Mouse (Mus musculus) kidney, embryonic 15.5 days (tissue): ENCODE measurements around the gene Satb1. TPM values are rescaled to one million over a fixed set of nuclear protein-coding genes. Genes with fewer than 3 reads are reported as not detected.

ENCODE experiments used
- ATAC-seq: fragments of 200-750 bp; cut with Nextera tagmentation; replicated peaks from 2 replicates; pipeline ENCODE4 v1.8.0; 2017; ENCODE audit warnings: moderate TSS enrichment; ENCODE audit not compliant: low FRiP score
- H3K27ac ChIP-seq: fragments of 300-500 bp; sonication (generic); 2 replicates; pipeline ENCODE4 v1.5.1; 2015; ENCODE audit warnings: mild to moderate bottlenecking, inconsistent platforms
- H3K27me3 ChIP-seq: fragments of 300-500 bp; sonication (generic); 2 replicates; pipeline ENCODE4 v1.6.1; 2015; ENCODE audit warnings: inconsistent platforms
- H3K36me3 ChIP-seq: fragments of 300-500 bp; sonication (generic); 2 replicates; pipeline ENCODE4 v1.6.1; 2015; ENCODE audit warnings: inconsistent platforms
- H3K4me1 ChIP-seq: fragments of 300-500 bp; sonication (generic); 2 replicates; pipeline ENCODE4 v1.6.1; 2015; ENCODE audit warnings: inconsistent platforms
- H3K4me2 ChIP-seq: fragments of 300-500 bp; sonication (generic); 2 replicates; pipeline ENCODE4 v1.6.1; 2015; ENCODE audit warnings: moderate library complexity, mild to moderate bottlenecking, inconsistent platforms
- H3K4me3 ChIP-seq: fragments of 300-500 bp; sonication (generic); replicated peaks from 2 replicates; pipeline ENCODE4 v1.5.1; 2015; ENCODE audit warnings: mild to moderate bottlenecking, inconsistent platforms
- H3K9ac ChIP-seq: fragments of 300-500 bp; sonication (generic); 2 replicates; pipeline ENCODE4 v1.6.1; 2015; ENCODE audit warnings: mild to moderate bottlenecking, inconsistent platforms
- H3K9me3 ChIP-seq: fragments of 300-500 bp; sonication (generic); replicated peaks from 2 replicates; pipeline ENCODE4 v1.6.1; 2016; ENCODE audit warnings: inconsistent platforms
- WGBS: fragments of 180-500 bp; shearing (Covaris S2); methylation state at CpG from one replicate; pipeline ENCODE4 v1.1.7; 2015; ENCODE audit warnings: mixed read lengths; 5-methylcytosine and 5-hydroxymethylcytosine counted together
- polyA plus RNA-seq: library from polyadenylated mRNA; unstranded; fragments of >200 nt; fragmentation: Nextera tagmentation; extraction: Ambion mirVana; gene quantifications from 2 replicates; pipeline ENCODE4 v1.2.1, GENCODE M21; 2015

Satb1 gene
- polyA plus RNA-seq: 6.7 and 7.4 TPM in 2 replicates

DNA sequence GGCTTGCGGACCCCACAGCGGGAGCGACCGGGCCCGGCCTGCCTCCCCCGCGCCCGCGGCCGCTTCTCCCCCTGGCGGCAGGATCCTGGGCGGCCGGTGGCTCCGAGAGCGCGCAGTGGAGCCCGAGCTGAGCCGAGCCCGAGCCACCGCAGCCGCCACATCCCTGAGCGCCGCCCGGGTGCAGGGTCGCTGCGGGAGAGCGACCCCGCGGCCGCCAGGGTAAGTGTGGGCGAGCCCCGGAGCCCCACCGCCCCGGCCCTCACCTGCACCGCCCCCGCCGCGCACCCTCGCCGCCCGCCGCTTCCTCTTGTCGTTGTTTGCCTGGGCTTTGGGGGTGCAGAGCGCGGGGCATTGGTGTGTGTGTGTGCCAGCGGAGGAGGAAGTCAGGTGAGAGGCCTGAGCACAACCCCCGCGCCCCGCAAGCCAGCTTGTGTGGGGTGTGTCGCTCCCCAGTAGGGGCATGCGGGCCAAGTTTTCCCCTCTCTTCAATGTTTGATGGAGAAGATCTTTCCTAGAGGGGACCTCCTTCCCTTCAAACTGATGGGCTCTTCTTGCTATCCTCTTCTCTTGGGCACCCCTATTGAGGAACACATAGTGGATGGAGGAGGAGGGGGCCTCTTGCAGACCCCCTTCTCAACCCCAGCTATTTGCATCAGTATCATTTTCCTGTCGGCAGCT, at the start of gene Satb1:
Satb1 (minus strand) TSS at position 391 of the 678 bp plus-strand sequence.
- Histone ChIP-seq H3K9me3 (no peaks in the 10 kb centered on the region), H3K4me3 (peak within 1 kb of the TSS; percentile 69), H3K27me3 (peaks cover 73% of the 10 kb centered on the region), H3K4me2 (peak within 1 kb of the TSS; percentile 100), H3K4me1 (peaks cover 23% of the 10 kb centered on the region), H3K27ac (no peak within 1 kb of the TSS), H3K36me3 (no peaks in the 10 kb centered on the region), H3K9ac (peak within 1 kb of the TSS; percentile 49)
- ATAC-seq: peak; percentile 95
- WGBS: under 1% methylated on average over 42 of the region's 52 CpGs

DNA sequence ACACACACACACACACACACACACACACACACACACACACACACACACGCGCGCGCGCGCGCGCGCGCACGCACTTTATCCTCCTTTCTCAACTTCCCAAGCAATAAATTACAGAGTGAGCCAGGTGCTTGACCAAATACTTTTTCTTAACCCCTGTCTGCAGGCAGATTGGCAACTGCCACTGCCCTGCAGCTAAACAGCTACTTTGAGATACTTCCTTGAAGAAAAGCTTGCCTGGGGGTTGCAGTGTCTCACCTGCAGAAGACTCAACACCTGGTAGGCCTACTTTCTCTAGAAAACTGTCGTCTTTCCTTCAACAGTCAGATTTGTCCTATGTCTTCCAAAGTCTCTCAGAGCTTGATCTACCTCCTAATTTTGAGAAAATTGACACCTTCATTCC, 49.5 kb upstream of the Satb1 start:
- 92% methylated on average over 12 of the region's 12 CpGs for WGBS
- no peak for ATAC-seq
- no peak overlapping the region for H3K27ac ChIP-seq
- H3K27me3 ChIP-seq: no peaks in the 10 kb centered on the region
- no peak overlapping the region for H3K9ac ChIP-seq
- H3K4me1 ChIP-seq: no peaks in the 10 kb centered on the region
- no peak overlapping the region for H3K4me2 ChIP-seq
- H3K36me3 ChIP-seq: no peaks in the 10 kb centered on the region
- no peak overlapping the region for H3K4me3 ChIP-seq
- no peaks in the 10 kb centered on the region for H3K9me3 ChIP-seq

DNA sequence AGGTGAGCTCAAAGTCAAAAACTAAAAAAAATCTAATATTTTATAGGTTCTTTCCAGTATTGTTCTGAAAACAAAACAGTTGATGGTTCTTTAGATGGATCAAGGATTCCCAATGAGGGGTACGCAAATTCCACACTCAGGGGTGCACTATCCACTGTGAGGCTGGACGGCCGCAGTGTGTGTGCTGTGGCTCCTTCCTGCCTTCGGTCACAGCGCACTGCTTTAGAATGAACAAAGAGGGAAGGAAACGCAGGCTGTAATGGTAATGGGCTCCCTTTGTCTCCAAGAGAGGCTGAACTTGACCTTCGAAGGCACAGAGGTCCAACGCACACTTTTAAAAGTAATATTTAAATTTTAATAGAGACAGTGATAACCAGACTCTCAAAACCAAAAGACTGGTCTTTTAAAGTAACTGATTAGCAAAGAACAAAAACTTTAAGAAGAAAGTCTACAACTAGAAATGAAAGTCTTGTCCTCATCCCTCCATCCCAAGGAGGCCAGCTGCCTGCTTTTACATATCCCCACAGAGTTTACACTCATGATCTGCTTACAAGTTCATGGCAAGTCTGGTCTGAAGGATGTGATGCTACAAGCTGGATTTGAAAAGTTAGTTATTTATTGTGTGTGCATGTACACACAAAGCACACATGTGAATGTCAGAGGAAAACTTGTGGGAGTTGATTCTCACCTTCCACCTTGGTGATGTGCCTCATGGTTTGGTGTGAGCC, 48.0 kb upstream of the Satb1 start:
- Histone ChIP-seq H3K4me1 (no peaks in the 10 kb centered on the region), H3K27ac (no peak overlapping the region), H3K36me3 (no peaks in the 10 kb centered on the region), H3K4me2 (no peak overlapping the region), H3K27me3 (no peaks in the 10 kb centered on the region), H3K9ac (no peak overlapping the region), H3K4me3 (no peak overlapping the region), H3K9me3 (no peaks in the 10 kb centered on the region)
- ATAC-seq: no peak
- WGBS: 83% methylated on average over 8 of the region's 8 CpGs

DNA sequence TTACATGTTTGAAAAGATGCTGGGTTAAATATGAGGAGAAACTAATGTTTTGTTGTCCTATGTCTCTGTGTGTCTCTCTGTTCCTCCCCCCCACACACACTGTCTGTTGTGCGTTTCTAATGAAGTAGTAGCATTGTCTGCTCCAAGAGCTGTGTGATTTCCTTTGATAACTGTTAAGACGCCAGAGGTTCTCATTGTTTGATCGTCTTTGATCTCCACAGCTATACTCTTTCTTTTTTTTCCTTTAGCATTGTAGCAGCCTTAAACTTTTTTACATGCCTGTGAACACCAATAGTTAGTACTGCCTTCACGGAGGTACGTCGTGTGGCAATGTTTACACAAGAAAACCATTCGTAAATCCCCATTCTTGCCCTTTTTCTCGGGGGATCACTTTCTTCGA, 47.1 kb upstream of the Satb1 start:
- no peaks in the 10 kb centered on the region for H3K9me3 ChIP-seq
- no peak overlapping the region for H3K27ac ChIP-seq
- no peak for ATAC-seq
- H3K27me3 ChIP-seq: no peaks in the 10 kb centered on the region
- no peaks in the 10 kb centered on the region for H3K4me1 ChIP-seq
- H3K4me3 ChIP-seq: no peak overlapping the region
- H3K36me3 ChIP-seq: no peaks in the 10 kb centered on the region
- no peak overlapping the region for H3K9ac ChIP-seq
- WGBS: 34% methylated on average over 9 of the region's 9 CpGs
- H3K4me2 ChIP-seq: no peak overlapping the region

DNA sequence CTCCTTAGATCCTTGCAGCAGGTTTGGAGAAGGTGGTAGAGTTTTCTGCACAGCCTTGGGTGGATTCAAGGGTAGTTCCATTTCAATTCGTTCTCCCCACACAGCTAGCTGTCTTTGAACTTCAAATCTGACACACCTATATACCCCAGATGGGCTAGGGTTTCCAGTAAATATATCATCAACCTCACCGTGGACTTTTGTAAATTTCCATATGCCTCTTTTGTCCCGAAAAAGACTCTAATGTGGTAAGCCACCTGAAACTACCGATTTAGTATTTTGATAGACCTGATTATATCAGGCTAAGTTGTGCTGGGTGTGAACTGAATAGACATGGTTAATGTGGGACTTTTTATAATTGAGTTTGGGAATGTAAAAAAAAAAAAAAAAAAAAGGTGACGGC, 46.6 kb upstream of the Satb1 start:
- H3K4me3 ChIP-seq: no peak overlapping the region
- no peak overlapping the region for H3K27ac ChIP-seq
- ATAC-seq: no peak
- no peak overlapping the region for H3K4me2 ChIP-seq
- WGBS: 85% methylated on average over 5 of the region's 5 CpGs
- H3K36me3 ChIP-seq: no peaks in the 10 kb centered on the region
- no peaks in the 10 kb centered on the region for H3K9me3 ChIP-seq
- no peak overlapping the region for H3K9ac ChIP-seq
- H3K4me1 ChIP-seq: no peaks in the 10 kb centered on the region
- H3K27me3 ChIP-seq: no peaks in the 10 kb centered on the region

DNA sequence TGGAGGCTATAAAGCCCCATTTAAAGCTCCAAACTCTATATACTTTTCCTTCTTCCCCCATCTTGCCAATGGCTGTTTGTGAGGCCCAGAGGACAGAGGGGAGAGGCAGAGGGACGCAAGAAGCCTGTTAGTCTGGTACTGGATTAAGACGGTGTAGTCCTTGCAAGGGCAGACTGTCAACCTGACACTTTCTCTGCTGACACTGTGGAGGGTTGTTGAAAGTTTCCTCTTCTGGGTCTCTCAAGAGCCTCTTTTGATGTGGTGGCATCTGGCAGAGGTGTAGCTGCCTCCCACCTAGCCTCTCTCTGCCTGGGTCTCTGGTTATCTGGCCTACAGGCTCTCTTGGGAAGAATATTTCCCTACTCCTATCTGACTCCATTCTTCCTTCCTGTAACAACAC, 46.1 kb upstream of the Satb1 start:
- Histone ChIP-seq H3K4me3 (no peak overlapping the region), H3K36me3 (no peaks in the 10 kb centered on the region), H3K4me1 (no peaks in the 10 kb centered on the region), H3K27ac (no peak overlapping the region), H3K4me2 (no peak overlapping the region), H3K9me3 (no peaks in the 10 kb centered on the region), H3K9ac (no peak overlapping the region), H3K27me3 (no peaks in the 10 kb centered on the region)
- no peak for ATAC-seq
- 66% methylated on average over 2 of the region's 2 CpGs for whole genome bisulfite sequencing

DNA sequence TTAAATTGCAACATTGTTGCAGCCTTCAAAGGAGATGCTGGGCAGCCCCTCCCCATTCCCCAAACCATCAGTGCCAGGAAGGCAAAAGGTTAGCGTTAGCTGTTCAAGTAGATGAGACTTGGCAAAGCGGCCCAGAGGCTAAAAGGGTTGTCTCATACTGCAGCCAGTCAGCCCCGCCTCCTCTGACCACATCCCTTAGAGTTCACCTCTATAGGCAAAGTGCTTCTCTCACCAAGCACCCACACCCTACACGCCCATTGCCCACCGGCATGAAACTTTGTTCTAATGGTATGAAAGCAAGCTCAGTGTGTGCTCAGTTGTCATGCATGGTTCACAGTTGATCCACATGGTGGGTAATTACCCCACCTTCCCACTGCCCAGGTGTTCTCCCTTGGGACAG, 43.4 kb upstream of the Satb1 start:
- ATAC-seq: no peak
- no peaks in the 10 kb centered on the region for H3K27me3 ChIP-seq

DNA sequence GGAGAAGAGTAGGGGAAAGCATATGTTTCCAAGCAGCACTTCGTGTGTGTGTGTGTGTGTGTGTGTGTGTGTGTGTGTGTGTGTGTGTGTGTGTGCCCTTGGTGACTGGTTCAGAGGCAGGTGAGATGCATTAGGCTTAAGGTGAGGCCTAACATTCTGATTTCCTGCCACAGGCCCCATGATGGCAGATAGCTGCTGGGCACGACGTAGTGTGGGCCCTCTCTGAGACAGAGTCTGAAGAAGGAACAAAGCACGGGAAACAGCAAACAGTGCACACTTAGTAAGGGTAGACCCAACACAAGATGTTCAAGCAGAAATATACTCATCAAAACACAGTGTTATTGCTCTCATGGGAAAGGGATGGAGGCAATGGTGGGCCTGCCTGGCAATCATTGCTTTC, 24.5 kb upstream of the Satb1 start:
- no peaks in the 10 kb centered on the region for H3K36me3 ChIP-seq
- 89% methylated on average over 4 of the region's 4 CpGs for WGBS

More for the DNA sequence above, 43.4 kb upstream of the Satb1 start:
- H3K4me1 ChIP-seq: no peaks in the 10 kb centered on the region
- no peak overlapping the region for H3K9ac ChIP-seq
- H3K4me3 ChIP-seq: no peak overlapping the region
- H3K4me2 ChIP-seq: no peak overlapping the region
- WGBS: 90% methylated on average over 5 of the region's 5 CpGs
- H3K9me3 ChIP-seq: no peaks in the 10 kb centered on the region
- no peak overlapping the region for H3K27ac ChIP-seq
- H3K36me3 ChIP-seq: no peaks in the 10 kb centered on the region

DNA sequence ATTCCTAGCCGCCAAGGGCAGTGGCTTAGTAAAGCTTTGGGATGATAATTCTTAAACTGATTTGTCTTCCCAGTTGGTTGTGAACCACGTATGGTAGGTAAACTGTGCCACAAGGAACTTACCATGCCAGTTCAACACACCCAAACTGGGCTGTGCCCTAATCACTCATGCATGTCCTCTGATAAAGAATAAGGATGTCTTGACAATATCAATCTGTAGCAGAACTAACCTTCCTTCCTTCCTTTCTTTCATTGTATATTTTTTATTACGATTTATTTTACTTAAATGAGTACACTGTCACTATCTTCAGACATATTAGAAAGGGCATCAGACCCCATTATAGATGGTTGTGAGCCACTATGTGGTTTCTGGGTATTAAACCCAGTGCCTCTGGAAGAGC, 23.2 kb upstream of the Satb1 start:
- H3K4me2 ChIP-seq: no peak overlapping the region
- H3K36me3 ChIP-seq: no peaks in the 10 kb centered on the region
- no peak overlapping the region for H3K4me3 ChIP-seq
- no peak overlapping the region for H3K27ac ChIP-seq
- no peaks in the 10 kb centered on the region for H3K4me1 ChIP-seq
- no peak for ATAC-seq
- H3K27me3 ChIP-seq: no peaks in the 10 kb centered on the region
- H3K9ac ChIP-seq: no peak overlapping the region
- 86% methylated on average over 3 of the region's 3 CpGs for WGBS
- no peaks in the 10 kb centered on the region for H3K9me3 ChIP-seq

More for the DNA sequence above, 24.5 kb upstream of the Satb1 start:
- Histone ChIP-seq H3K4me1 (no peaks in the 10 kb centered on the region), H3K9me3 (no peaks in the 10 kb centered on the region), H3K4me2 (no peak overlapping the region), H3K9ac (no peak overlapping the region), H3K27ac (no peak overlapping the region), H3K27me3 (no peaks in the 10 kb centered on the region), H3K4me3 (no peak overlapping the region)
- no peak for ATAC-seq

DNA sequence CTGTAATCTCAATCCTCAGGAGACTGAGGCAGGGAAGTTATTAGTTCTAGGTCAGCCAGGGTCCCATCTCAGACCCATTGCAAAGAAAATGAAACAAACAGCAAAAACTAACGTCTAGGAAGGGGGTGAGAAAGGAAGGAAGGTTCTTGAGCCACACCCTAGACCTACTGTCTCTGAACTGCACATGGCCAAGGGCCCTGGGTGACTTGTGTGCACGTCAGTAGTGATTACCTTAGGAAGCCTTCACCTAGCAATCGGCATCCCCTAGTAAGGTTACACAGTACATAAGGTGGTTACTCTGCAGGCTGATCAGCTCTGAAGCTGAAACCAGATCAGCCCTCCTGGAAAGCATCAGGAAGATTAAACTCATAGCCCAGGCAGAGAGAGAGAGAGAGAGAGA, 22.2 kb upstream of the Satb1 start:
- H3K27ac ChIP-seq: no peak overlapping the region
- ATAC-seq: no peak
- 77% methylated on average over 3 of the region's 3 CpGs for WGBS
- no peaks in the 10 kb centered on the region for H3K27me3 ChIP-seq
- no peaks in the 10 kb centered on the region for H3K4me1 ChIP-seq
- no peak overlapping the region for H3K9ac ChIP-seq
- no peak overlapping the region for H3K4me2 ChIP-seq
- H3K36me3 ChIP-seq: no peaks in the 10 kb centered on the region
- no peak overlapping the region for H3K4me3 ChIP-seq
- no peaks in the 10 kb centered on the region for H3K9me3 ChIP-seq

DNA sequence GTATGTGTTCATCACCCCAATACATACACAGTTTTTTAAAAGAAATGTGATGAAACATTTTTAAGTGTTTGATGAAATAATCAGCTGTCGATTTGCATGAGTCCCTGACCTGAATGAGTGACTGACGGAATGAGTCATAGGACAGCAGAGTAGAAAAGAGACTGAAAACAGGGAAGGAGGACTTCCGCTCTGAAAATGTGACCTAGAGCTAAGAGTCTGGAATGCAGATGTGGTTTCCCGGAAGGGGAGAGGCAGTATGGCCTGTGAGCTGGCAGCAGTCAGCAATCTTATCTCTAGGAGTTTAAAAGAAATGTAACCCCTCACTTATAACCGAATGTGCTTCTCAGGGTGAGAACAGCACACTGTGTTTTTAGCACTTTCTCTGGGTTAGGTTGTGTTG, 20.9 kb upstream of the Satb1 start:
- WGBS: 76% methylated on average over 5 of the region's 5 CpGs
- H3K4me2 ChIP-seq: no peak overlapping the region
- no peaks in the 10 kb centered on the region for H3K4me1 ChIP-seq
- no peaks in the 10 kb centered on the region for H3K27me3 ChIP-seq
- H3K27ac ChIP-seq: no peak overlapping the region
- H3K36me3 ChIP-seq: no peaks in the 10 kb centered on the region
- no peak overlapping the region for H3K4me3 ChIP-seq
- no peak overlapping the region for H3K9ac ChIP-seq
- H3K9me3 ChIP-seq: no peaks in the 10 kb centered on the region
- no peak for ATAC-seq

DNA sequence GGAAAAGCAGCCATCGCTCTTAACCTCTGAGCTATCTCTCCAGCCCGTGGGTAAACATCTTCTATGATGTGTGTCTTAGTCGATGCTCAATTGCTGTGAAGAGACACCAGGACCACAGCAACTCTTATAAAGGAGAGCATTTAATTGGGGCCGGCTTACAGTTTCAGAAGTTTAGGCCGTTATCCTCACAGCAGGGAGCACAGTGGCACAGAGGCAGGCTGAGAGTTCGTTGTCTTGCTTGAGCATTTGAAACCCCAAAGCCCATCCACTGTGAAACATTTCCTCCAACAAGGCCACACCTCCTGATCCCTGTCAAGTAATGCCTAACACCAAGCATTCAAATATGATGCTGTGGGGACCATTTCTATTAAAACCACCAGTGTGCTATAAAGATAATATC, 7.5 kb upstream of the Satb1 start:
- H3K27me3 ChIP-seq: peaks cover 11% of the 10 kb centered on the region
- H3K9me3 ChIP-seq: no peaks in the 10 kb centered on the region
- 78% methylated on average over 6 of the region's 6 CpGs for WGBS
- H3K36me3 ChIP-seq: no peaks in the 10 kb centered on the region
- no peaks in the 10 kb centered on the region for H3K4me1 ChIP-seq
- no peak overlapping the region for H3K4me2 ChIP-seq
- H3K9ac ChIP-seq: no peak overlapping the region
- no peak for ATAC-seq
- no peak overlapping the region for H3K4me3 ChIP-seq
- H3K27ac ChIP-seq: no peak overlapping the region
